Mouse (Mus musculus) ES-CJ7 (cell line): ENCODE data around the gene Cant1.

Experiments
- DNase-seq: peaks from one replicate; pipeline ENCODE4 v3.0.0; 2011; ENCODE audit warnings: low read depth, low spot score

Gene Cant1

GRCm38 (mm10) chr11:118374506-118374905, 44.4 kb downstream of the Cant1 start:
- no peak for DNase-seq

GRCm38 (mm10) chr11:118372641-118373040, 46.2 kb downstream of the Cant1 start:
- DNase-seq = peak; percentile 81

GRCm38 (mm10) chr11:118371876-118372275, 47.0 kb downstream of the Cant1 start:
- DNase-seq = no peak

- no peak for DNase-seq
These were observed 49.2 kb downstream of the Cant1 start for GRCm38 (mm10) chr11:118369657-118370056.

- DNase-seq = no peak
These were observed 49.6 kb downstream of the Cant1 start for GRCm38 (mm10) chr11:118369251-118369650.

- peak; percentile 81 for DNase-seq
These were observed 50.6 kb downstream of the Cant1 start for GRCm38 (mm10) chr11:118368330-118368729.

GRCm38 (mm10) chr11:118366559-118366958, 52.3 kb downstream of the Cant1 start:
- DNase-seq = no peak

- DNase-seq = no peak
These were observed 52.8 kb downstream of the Cant1 start for GRCm38 (mm10) chr11:118366108-118366507.

GRCm38 (mm10) chr11:118365171-118365570, 53.7 kb downstream of the Cant1 start:
- DNase-seq = no peak

GRCm38 (mm10) chr11:118364021-118364420, 54.9 kb downstream of the Cant1 start:
- no peak for DNase-seq

- DNase-seq = no peak
These were observed 55.8 kb downstream of the Cant1 start for GRCm38 (mm10) chr11:118362971-118363518.

- no peak for DNase-seq
These were observed 56.4 kb downstream of the Cant1 start for GRCm38 (mm10) chr11:118362501-118362900.

- DNase-seq = no peak
These were observed 58.0 kb downstream of the Cant1 start for GRCm38 (mm10) chr11:118360907-118361341.

GRCm38 (mm10) chr11:118360491-118360890, 58.4 kb downstream of the Cant1 start:
- DNase-seq = no peak
